Mouse (Mus musculus) olfactory bulb, adult 2 months (tissue): ENCODE data around the gene Il17rc.

Experiments
- CTCF ChIP-seq: fragments of 200-500 bp; IDR thresholded peaks from 2 replicates; pipeline ENCODE4 v1.5.1; 2012; ENCODE audit warnings: low read depth, mild to moderate bottlenecking, low read length, moderate library complexity; ENCODE audit not compliant: insufficient read depth
- POLR2A ChIP-seq: fragments of 200-500 bp; IDR thresholded peaks from 2 replicates; pipeline ENCODE4 v1.6.1; 2012; ENCODE audit warnings: mild to moderate bottlenecking, low read depth, low read length, moderate library complexity; ENCODE audit not compliant: insufficient read depth

GRCm38 (mm10) chr6:113478906-113479305 lies 7.7 kb downstream of the Il17rc start:
- TF ChIP-seq POLR2A (no peak), CTCF (no peak)
